Mouse (Mus musculus) erythroblast, adult 5-6 weeks (primary cell): ENCODE measurements around the gene Atxn7l3. TPM values are rescaled to one million over a fixed set of nuclear protein-coding genes. Genes with fewer than 3 reads are reported as not detected.
A peak's percentile ranks its signal among the peaks of the same experiment; 100 is the strongest.

ENCODE experiments used
- ATAC-seq: replicated peaks from 2 replicates; pipeline ENCODE4 v1.8.0; 2016; ENCODE audit warnings: moderate number of reproducible peaks, mild to moderate bottlenecking, moderate TSS enrichment, inconsistent platforms; ENCODE audit not compliant: poor library complexity, low FRiP score, severe bottlenecking
- total RNA-seq, 2 experiments: library from RNA; stranded (forward) in 1 of 2; stranded (reverse) in 1 of 2; fragments of 150-400 nt in 1 of 2; fragments of 200-764, 138-1000 nt in 1 of 2; gene quantifications; 2 replicates each; pipeline versions ENCODE4 v1.2.3 to v1.2.4; 2015 to 2017; ENCODE audit warnings: low replicate concordance in 2 of 2

Gene Atxn7l3
- total RNA-seq, 2 experiments from 2014 or later = 5.7 to 6.3 TPM

DNA sequence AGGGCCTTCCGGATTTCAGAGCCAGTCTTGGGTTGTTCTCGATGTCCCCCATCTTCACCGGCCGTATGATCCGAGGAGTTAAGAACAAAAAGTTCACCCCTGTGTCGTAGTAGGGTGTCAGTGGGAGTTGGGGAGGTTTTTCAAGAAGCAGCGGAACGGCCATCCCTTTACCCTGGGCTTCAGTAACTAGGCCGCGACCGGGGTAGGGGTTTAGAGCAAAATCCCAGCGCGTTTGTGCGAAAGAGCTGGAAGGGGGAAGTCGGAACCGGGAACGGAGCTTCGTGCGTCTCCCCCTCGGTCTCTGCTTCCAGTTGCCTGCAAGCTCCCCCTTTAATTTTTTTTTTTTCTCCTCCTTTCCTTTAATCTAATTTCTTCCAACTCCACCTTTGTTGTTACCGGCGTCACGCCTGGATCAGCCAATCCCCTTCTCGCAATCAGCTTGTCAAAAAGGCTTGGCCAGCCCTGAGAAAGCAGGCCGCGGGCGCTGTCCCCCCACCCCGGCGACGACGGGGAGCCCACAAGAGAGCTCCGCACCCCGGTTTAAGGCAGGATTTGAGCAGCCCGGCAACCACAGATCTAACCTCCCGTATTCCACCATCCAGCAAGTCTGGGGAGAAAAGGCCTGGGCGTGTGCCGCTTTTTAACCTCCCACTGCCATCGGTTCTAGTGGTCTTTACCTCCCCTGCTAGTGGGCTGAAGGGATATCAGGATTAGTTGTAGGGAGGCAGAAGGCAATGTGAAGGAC, 23.7 kb upstream of the Atxn7l3 start:
- peak; percentile 55 for ATAC-seq

DNA sequence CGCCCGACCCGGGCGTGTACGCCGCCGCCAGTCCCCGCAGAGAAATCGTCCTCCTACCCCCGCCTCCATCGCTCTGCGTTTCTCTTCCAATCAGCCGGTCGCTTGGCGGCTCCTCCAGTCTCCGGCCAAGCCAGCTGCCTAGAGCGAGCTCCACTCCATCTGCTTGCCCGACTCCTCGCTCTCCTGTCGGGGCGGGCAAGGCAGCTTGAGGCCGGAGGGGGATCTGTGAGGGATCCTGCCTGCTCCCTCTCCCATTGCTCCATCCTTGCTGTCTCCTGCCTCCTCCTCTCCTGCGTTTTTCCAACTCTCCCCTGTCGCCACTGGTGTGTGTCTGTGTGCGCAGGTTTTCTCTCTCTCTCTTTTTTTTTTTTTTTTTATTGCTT, 23.0 kb upstream of the Atxn7l3 start, which contains the start of gene Ubtf:
Gene Ubtf, minus strand, starts transcription at position 333 of the 383 bp plus-strand sequence.
- peak; percentile 67 for ATAC-seq

DNA sequence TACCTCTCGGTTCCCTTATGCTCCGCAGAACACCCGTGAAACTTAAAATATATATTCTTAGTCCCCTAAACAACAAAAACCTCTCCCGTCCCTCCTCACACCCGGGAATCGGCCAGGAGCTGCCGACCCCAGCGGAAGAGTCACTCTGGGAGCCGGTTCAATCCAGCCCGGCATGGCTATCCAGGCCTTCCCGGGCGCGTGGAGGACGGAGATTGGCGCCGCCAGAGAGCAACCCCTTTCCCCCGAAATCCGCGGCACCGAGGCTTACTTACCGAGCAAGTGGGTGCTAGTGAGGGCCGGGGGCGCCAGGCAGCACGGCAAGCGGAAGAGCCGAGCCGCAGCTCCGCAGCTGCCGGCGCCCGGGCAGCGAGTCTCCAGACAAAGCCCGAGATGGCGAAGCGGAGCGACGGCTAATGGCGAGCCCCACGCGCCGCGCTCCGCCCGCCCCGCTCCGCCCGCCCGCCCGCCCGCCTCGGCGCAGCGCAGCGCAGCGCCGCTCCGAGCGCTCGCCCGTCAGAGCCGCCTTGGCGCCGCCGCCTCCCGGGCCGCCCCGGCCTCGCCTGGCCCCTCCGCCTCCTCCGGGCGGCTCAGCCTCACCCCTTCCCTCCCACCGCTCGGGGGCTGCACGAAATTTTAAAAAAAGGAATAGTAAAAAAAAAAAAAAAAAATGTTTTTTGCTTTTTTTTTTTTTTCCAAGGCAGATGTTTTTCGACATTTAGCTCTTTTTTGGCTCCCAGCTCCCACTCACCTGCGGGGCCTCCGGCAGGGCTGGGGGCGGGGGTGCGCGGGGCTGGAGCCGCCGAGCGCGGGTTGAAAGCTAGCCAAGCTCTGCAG, 22.4 kb upstream of the Atxn7l3 start:
- no peak; the same call in 1 of the 2 replicates for ATAC-seq

DNA sequence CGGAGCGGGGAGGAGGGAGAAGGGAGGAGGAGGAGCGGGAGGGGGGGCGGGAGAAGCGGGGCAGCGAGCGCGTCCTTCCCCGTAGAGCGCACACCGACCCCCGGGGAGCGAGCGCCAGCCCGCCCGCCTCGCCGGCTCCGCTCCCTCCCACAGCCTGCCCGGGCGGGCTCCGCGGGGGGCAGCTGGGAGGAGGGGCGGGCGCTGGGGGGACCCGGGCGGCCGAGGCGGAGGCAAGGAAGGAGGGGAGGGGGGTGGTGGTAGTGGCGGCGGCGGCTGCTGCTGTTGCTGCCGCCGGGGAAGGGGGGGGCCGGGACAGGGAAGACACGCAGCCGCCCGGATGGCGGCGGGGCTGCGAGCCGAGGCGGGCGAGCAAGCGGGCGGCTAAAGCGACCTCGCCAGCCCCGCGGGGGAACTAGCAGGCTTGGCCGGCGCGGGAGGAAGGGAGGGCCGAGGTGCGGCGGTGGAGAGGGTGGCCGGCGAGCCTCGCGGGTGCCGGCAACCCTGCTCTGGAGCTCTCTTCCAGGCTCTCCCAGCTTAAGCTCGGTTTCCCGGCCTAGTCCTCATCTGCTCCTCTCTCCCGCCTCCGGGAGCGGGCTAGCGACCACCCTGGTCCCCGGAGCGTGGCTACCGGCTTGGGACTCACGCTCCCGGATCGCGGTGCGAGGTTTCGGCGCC, 21.6 kb upstream of the Atxn7l3 start:
- ATAC-seq = peak; percentile 5; the same call in 1 of the 2 replicates

DNA sequence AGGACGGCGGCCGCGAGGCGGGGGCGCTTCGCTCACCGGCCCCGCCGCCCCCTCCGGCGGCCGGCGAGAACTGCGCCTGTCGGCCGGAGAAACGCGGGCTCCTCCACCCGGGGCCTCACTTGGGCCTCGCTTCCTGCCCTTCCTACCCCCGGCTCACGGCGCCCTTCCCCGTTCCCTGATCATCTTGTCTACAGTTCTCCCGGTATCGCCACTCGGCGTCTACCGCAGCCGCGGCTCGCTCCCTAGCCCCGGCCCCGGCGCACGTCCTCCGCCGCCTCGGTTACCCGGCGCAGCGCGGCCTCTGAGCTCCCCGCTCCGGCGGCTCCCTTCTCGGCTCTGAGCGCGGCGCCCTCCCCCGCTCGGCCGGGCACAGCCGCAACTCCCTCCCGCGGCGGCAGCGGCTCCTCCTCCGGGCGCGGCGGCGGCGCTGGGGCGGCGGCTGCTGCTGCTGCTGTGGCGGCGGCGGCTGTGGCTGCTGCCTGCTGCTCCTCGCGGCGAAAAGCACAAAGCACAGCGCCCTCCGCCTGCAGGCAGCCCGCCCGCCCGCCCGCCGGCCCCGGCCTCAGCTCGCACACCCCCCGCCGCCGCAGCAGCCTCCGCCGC, 21.0 kb upstream of the Atxn7l3 start:
- ATAC-seq = 0 out of 2 replicates have a peak, but pooled peaks have one; percentile 4

DNA sequence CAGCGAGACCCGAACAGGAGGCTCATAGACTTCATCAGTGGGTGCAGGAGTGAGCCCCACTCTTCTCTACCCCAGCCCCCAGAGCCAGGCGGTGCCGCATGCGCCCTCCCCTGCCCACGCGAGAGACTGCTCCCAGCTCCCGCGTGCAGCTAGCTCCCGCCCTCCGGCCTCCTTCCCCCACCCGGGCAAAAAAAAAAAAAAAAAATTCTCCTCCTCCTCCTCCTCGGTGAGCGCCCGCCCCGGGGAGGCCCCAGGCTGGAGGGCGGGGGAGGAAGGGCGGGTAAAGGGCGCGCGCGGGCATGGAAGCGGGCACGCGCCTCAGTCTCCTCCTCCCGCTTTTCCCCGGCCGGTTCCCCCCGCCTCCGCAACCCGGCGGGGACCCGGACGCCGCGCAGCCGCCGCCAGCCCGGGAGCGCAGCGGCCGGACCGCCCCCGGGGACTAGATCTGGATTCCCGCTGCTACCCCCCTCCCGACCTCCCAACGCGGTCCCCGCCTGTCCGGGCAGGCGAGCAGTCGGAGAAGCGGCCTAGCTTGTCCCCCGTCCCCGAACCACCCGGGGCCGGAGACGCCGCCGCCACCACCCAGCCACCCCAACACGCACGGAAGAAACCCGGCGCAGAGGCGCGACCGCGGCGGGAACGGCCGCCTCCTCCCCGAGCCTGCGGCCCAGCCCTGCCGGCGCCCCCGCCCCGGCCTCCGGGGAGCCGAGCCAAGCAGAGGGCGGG, 20.3 kb upstream of the Atxn7l3 start:
- ATAC-seq = peak; percentile 61

DNA sequence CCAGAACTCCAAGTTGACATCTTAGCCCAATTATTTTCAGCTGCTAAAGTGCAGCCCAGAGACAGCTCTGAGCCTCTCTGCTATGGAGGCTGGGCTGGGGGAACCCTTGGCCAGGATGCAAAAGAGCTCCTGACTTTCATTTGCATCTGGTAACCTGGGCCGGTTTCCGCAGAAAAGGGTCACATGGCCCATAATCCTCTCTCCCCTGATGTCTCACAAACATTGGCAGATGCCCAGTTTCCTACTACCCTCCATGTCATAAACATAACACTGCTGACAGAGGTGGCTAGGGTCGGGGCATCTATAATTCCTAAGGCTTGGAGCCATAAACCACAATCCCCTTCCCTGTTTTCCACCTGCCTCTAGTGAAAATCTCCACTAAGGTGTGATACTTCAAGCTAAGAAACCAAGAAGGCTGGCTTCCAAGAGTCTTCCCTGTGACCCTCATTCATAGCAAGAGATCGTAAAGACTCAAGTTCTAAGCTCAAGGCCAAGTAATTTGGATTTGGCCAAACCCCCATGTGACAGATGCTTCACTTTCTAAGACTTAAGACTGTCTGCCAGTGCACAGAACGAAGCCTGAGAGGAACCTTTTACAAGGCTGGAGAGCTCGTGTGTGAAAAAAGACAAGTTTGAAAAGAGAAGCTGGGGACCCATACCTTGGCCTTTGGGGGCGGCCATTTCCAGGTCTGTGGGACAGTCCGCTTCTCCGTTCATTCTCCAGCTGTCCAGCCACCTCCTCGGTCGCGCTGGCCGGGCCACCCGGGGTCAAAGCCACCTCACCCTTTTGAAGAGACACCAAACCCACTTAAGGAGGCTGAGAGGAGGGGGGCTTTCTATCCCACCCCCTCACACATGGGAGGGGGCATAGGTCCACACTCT, 19.5 kb upstream of the Atxn7l3 start:
- no peak for ATAC-seq

DNA sequence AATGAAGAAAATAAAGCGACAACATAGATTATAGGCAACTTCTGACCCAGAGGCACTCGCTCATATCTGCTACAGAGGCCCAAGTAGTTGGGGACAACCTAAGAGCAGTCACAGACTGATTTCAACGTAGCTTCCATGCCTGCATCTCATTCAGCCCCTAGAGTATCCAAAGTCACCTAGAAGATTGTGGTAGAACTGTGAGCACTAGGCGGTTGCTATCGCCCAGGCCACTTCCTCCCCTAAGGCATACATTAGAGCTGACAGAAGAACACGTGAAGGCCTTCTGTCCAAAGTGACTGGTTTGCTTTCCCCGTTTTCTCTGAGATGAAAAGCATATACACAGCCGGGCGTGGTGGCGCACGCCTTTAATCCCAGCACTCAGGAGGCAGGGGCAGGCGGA, 17.9 kb upstream of the Atxn7l3 start:
- ATAC-seq = no peak

DNA sequence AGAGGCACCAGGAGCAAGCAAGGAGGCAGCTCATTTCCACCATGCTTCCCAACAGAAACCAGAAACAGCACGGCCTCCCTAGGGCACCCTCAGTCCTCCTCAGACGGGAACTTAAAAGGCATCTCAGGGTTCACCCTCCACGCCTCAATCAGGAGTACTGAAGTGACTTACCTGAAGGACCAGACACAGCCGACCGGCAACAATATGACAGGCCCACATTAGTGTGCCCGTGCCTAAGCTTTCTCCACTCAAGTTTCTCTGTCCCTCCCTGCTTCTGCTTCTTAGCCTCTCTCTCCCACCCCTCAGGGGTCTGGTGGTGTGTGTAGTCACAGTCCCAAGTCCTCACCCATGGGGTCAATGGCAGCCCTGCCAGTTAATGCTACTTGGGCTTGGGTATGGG, 16.2 kb upstream of the Atxn7l3 start:
- ATAC-seq = no peak

DNA sequence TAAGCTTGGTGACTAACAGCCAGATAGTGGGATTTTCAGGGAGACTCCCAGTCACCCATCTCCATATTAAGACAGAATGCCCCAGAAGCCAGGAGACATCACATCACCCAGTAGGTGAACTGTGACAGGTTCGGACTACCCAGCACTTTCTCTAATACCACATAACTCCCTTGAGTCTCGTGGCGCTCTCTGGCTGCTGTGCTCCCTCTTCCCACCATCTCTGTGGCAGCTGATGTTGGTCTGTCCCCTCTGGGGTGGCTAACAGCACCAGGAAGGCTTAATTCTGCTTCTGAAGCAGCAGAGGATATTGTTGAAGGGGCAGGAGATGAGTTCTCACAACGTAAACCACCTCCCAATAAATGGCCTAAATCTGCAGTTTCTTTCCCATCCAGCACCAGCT, 15.5 kb upstream of the Atxn7l3 start:
- no peak for ATAC-seq

DNA sequence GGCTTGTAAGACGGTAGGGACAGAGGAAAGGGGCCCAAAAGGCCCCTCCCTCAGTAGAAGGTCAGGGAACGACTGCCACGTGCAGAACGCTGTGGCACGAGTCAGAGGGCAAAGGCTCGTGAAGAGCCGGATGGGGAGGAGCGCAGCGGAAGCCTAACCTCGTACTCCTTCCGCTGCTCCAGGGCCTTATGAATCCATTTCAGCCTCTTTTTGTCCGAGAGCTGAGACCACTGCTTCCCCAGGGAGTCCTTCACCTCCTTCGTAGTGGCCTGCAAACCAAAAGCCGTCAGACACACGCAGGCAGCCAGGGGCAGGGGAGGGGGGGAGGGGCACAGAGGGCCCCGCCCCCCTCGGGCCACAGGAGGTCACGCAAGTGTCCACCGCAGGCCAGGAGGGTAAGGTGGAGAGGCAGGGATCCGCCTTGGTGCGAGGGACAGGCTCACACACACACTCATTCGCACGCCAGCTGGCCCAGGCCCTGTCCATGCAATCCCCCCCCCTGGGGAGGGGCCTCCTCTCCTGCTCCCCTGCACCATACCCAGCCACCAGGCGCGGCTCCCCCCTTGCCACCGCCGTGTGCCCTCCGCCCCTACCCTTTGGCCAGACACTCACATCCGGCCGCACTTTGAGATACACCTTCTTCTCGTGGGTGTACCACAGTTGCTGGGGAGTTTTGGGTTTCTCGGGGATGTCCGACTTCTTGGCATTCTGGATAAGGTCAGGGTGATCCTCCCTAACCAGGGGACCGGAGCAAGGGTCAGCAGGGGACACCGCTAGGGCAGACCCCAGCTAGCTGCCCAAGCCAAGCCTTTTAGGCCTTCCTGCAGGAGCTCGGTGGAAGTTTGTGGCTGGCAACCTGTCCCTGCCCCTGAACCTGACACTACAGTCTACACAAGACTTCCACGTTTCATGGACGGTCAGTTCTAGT, 14.6 kb upstream of the Atxn7l3 start:
- no peak for ATAC-seq

DNA sequence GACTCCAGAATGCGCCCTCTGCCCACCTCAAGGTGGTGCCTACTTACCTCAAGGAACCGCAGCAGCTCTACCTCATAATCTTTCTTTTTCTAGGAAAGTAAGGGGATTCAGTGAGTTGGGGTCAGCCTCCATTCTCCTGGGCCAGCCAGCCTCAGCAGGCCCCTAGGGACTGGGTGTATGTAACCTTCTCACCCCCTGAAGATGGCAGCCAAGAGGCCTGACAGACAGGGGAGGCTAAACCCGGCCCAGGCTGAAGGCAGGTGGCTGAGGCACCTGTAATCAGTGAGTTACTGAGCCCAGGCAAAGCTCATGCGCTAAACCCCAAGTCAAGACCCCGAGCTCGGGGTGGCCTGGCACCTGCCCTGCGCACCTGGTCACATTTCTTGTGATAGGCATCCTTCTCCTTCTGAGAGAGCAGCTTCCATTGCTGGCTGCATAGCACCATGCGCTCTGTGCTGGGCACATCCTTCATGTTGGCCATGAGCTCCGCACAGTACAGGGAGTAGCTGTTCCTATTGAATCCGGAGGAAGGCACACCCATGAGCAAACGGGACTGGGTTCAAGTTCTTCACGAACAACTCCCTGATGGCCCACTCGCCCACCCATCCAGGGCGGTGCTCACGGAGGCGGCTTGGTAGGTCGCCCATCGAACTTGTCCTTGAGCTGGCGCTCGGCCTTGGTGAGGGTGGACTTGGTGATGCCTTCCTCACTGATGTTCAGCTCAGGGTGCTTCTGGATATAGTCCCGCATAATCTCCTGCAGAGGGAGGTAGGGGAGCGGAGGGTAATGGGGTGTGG, 13.6 kb upstream of the Atxn7l3 start:
- ATAC-seq = no peak

DNA sequence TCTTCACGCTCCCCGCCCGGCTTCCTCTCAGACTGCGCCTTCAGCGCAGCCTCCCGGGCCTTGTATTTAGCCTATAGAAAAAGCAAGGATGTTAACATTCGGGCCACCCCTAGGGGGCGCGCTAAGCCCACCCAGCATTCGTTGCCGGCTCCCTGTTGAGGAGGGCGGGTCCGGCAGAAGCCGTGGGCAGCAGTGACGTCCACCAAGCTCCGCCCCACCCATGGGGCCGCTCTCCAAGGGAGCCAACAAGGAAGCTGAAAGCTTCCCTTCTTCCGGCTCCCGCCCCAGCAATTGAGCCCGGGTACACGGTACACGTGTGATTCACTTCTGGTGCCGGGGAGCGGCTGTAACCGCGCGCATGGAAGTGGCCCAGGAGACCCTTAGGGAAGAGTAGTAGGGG, 12.5 kb upstream of the Atxn7l3 start:
- peak; percentile 88 for ATAC-seq

DNA sequence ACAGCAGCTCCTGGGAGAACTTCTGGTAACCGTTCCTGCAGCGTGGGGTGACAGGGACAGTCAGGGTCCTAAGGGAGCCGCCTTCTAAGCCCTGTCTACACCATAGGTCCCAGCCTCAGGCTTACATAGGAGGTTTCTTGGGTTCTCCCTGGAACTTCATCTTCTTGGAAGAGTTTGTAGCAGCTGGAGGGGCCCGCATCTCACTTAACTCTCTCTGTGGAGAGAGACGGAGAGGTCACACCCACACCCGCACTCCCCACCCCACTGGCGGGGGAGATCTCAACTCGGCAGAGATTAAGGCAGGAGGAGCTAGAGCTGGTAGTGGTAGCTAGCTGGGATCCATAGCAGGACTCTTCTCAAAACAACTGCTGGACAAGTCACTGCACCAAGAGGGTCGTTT, 11.7 kb upstream of the Atxn7l3 start:
- ATAC-seq = no peak

DNA sequence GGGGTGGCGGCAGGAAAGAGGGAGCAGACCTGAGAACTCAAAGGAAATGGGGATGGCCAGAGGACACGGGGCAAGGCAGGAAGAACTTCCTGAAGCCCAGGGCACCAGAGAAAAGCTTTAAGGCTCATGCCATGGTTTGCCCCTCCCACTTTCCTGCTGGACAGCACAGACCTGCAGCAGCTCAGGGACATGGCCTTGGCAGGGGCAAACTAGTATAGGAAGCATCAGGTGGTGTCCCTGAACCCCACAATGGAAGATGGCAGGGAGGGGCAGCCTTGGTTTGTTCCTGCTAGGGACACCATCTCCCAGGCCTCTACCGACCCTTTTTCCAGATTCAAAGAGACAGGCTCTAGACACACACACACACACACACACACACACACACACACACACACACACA, 8.9 kb upstream of the Atxn7l3 start:
- no peak for ATAC-seq

DNA sequence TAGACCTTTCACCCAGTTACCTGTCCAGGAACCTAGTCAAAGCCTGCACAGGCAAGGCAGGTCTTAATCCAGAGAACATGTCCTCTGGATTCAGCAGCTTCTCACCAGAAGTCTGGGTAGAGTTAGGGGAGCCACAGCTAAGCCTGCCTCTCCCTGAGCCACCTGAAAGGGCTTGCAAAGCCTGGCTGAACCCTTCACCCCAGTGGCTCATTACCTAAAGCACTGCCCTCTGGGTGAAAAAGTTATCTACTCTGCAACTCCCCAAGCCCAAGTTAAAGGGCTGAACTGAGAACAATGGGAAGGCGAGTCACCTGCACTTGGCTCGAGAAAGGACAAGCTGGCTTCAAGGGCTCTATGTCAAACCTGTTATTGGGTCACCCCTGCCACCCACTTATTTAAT, 7.7 kb upstream of the Atxn7l3 start:
- ATAC-seq = no peak

DNA sequence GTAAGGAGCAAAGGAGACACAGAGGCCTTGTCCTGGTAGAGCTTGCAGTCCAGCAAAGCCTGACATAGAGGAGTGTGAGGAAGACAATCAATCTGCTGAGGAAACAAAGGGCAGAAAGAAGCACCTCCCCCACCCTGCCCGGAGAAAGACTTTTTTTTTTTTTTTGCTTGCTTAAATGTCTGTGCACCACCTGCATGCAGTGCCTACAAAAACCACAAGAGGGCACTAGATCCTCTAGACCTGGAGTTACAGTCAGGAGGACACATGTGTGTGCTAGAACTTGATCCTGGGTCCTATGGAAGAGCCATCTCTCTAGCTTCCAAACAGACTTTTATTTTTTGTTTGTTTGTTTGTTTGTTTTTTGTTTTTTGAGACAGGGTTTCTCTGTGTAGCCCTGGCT, 3.4 kb upstream of the Atxn7l3 start:
- ATAC-seq = no peak
